Mouse (Mus musculus) E14TG2a.4 (cell line): ENCODE measurements at regions not wholly inside any gene's neighbourhood (a gene's known extent, or its start where the extent isn't known, plus 50 kb on each side); places are given as distances from the start of the nearest gene placed in this dataset.

Source experiments
- H3K27me3 ChIP-seq: 2 replicates; pipeline ENCODE4 v1.6.1; 2014; ENCODE audit warnings: low read length, control low read depth; ENCODE audit not compliant: insufficient read depth
- H3K36me3 ChIP-seq: 2 replicates; pipeline ENCODE4 v1.6.1; 2014; ENCODE audit warnings: low read length, control low read depth; ENCODE audit not compliant: insufficient read depth
- H3K4me1 ChIP-seq: replicated peaks from 2 replicates; pipeline ENCODE4 v1.6.1; 2014; ENCODE audit warnings: low read depth, low read length, control low read depth
- H3K4me3 ChIP-seq: replicated peaks from 2 replicates; pipeline ENCODE4 v1.5.1; 2014; ENCODE audit warnings: mild to moderate bottlenecking, low read length
- H3K9me3 ChIP-seq: 2 replicates; pipeline ENCODE4 v1.6.1; 2014; ENCODE audit warnings: low read length, control low read depth
- CTCF ChIP-seq: conservative IDR thresholded peaks from 2 replicates; pipeline ENCODE4 v1.5.1; 2014; ENCODE audit warnings: low read length
- NANOG ChIP-seq: IDR thresholded peaks from 2 replicates; pipeline ENCODE4 v1.6.1; 2014; ENCODE audit warnings: borderline replicate concordance, low read length, mixed read lengths
- POU5F1 ChIP-seq: IDR thresholded peaks from 2 replicates; pipeline ENCODE4 v1.6.1; 2014; ENCODE audit warnings: low read length, borderline replicate concordance

DNA sequence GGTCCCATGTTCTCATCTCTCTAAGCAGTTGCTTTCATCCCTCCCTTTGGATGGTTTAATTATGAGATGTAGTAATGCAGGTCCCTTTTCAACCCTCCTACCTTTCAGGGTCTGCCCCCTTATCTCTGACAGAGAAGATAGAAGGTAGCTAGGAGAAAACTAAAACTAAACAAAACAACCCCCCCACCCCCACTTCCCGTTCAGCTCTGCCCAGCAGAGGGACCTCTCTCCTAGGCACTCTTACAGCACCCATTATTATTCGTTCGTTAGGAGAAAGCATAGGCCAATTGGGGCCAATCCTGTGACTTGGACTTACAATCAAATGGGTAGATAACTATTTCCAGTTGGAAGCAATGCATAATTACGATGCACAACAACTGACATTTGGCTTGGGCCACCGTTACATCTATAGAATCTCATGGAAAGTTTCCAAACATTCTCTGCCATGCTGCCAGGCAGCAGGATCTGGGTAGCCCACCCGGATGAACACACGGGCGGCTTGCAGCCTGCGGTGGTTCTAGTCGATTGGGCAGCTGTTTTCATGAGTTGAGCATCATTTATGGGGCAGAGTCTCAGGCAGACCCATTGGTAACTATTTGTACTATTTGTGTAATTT lies 322.6 kb downstream of the Tbc1d1 start:
- no peaks in the 10 kb centered on the region for H3K36me3 ChIP-seq
- peaks cover 23% of the 10 kb centered on the region for H3K4me1 ChIP-seq
- no peaks in the 10 kb centered on the region for H3K27me3 ChIP-seq
- 0 out of 2 replicates have a peak overlapping the region, but pooled peaks have one; percentile 2 for H3K4me3 ChIP-seq
- H3K9me3 ChIP-seq: peaks cover 6% of the 10 kb centered on the region; the same call in 1 of the 2 replicates
- no peak for TF ChIP-seq NANOG
- TF ChIP-seq POU5F1: no peak
- no peak for TF ChIP-seq CTCF

DNA sequence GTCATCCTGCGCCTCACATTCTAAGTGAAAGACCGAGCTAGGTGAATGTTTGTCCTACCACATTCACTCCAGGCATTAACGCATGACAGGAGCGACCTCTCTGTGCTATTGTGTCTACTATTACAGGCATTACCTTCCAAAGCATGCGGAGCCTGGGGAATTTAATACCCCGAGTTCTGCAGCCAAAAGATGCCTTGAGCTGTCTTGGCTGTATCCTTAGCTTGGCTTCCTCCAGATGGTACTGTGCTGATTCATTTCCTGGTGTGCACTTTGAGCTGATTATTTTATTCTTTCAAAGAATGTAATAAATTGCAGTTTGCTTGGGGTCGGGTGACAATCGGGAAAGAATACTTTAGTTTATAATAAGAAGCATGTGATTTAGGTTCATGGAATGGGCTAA lies 323.2 kb downstream of the Tbc1d1 start:
- Histone ChIP-seq H3K27me3 (no peaks in the 10 kb centered on the region), H3K9me3 (peaks cover 6% of the 10 kb centered on the region; the same call in 1 of the 2 replicates), H3K4me1 (peaks cover 23% of the 10 kb centered on the region), H3K36me3 (no peaks in the 10 kb centered on the region), H3K4me3 (no peak overlapping the region)
- no peak for TF ChIP-seq CTCF
- no peak for TF ChIP-seq NANOG
- no peak for TF ChIP-seq POU5F1

DNA sequence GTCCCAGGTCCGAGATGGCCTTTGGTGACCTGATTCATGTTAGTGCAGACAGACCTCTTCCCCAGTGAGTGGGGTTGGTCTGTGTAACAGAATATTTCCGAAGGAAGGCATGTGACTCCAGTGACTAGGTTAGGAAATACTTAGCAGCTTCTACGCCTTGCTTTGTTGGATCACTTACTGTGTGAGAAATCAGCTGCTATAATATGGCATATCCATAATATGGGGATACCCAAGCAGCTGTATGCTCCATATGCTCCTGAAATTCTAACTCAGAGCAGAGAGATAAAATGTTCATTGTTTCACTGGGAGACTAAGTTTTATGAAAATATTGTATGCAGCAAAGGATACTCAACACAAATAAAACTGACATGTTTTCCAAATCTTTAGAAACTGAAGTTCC lies 318.1 kb upstream of the Klf3 start:
- Histone ChIP-seq H3K4me3 (no peak overlapping the region), H3K27me3 (peaks cover 6% of the 10 kb centered on the region; the same call in 1 of the 2 replicates), H3K4me1 (peaks cover 15% of the 10 kb centered on the region), H3K9me3 (peaks cover 6% of the 10 kb centered on the region; the same call in 1 of the 2 replicates), H3K36me3 (no peaks in the 10 kb centered on the region)
- TF ChIP-seq NANOG (no peak), POU5F1 (no peak), CTCF (no peak)

DNA sequence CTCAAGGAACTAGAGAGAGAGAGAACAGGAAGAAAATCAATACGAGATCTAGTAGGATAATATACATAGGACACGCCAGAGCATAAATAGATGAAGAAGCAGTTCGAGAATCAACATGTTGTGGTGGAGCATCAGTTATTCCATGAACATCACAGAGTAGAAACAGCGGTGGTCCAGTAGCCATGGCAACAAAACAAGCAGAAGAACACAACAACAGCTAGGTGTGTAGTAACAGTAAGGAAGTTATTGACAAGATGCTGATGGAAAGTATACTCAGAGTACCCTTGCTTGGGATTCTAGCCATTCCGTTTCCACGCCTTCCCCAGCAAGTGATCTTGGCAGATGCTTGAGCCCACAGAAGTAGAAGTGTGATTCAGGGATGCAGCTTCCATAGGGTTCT lies 317.3 kb upstream of the Klf3 start:
- Histone ChIP-seq H3K4me3 (no peak overlapping the region), H3K4me1 (peaks cover 23% of the 10 kb centered on the region), H3K27me3 (peaks cover 6% of the 10 kb centered on the region; the same call in 1 of the 2 replicates), H3K36me3 (no peaks in the 10 kb centered on the region), H3K9me3 (peaks cover 6% of the 10 kb centered on the region; the same call in 1 of the 2 replicates)
- no peak for TF ChIP-seq NANOG
- TF ChIP-seq CTCF: no peak
- no peak for TF ChIP-seq POU5F1

DNA sequence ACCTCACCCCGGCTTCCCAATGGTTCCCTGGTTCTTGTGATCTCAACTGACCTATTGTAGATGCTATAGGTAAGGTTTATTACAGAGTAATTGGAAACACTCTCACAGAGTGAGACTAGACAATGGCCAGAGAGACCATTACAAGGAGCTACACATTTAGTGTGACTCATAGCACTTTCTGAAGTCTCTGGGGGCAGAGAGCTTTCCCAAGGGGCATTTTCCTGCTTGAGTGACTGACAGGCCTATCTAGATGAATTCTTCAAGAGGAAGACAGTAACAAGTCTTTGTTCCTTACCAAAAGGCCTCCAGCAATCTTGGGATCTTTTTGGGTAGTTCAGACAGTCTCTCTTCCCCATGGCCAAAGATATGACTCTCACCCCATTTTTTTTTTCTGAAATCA lies 316.4 kb upstream of the Klf3 start:
- H3K36me3 ChIP-seq: no peaks in the 10 kb centered on the region
- TF ChIP-seq POU5F1 (no peak), CTCF (no peak), NANOG (no peak)
- H3K9me3 ChIP-seq: peaks cover 6% of the 10 kb centered on the region; the same call in 1 of the 2 replicates
- no peak overlapping the region for H3K4me3 ChIP-seq
- peaks cover 25% of the 10 kb centered on the region for H3K4me1 ChIP-seq
- H3K27me3 ChIP-seq: peaks cover 6% of the 10 kb centered on the region; the same call in 1 of the 2 replicates

DNA sequence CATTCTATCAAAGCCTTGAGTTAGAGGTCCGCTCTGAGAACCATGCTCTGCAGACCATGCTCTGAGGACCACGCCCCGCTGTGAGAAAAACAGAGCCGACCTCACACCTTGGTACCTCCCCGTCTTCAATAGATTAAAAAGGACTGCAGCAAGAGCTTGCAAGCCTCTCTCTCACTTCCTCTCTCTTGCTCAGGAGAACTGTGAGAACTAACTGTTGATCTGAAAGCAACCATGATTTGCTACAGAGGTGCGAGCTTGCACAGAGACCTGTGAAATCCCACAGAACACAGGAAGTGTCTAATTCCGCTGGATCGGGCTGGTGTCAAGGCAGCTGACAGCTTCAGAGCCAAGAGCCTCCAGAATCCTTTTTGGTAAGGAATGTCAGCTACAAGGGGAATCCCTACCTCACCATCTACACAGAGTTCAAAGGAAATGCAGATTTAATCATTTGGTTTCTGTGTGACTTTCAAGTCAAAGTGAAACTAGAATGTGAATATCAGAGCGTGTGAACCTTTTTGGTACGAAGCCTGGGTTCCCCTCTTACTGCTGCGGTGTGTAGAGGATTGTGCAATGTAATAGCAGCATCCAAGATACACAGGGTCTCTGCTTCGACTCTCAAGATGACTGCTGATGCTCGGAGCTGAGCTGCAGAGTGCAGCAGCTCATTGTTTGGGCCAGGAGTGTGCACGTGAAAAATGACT lies 315.3 kb upstream of the Klf3 start:
- no peak overlapping the region for H3K4me3 ChIP-seq
- TF ChIP-seq CTCF: no peak
- H3K4me1 ChIP-seq: peaks cover 25% of the 10 kb centered on the region
- H3K27me3 ChIP-seq: peaks cover 6% of the 10 kb centered on the region; the same call in 1 of the 2 replicates
- no peaks in the 10 kb centered on the region for H3K36me3 ChIP-seq
- H3K9me3 ChIP-seq: peaks cover 6% of the 10 kb centered on the region; the same call in 1 of the 2 replicates

DNA sequence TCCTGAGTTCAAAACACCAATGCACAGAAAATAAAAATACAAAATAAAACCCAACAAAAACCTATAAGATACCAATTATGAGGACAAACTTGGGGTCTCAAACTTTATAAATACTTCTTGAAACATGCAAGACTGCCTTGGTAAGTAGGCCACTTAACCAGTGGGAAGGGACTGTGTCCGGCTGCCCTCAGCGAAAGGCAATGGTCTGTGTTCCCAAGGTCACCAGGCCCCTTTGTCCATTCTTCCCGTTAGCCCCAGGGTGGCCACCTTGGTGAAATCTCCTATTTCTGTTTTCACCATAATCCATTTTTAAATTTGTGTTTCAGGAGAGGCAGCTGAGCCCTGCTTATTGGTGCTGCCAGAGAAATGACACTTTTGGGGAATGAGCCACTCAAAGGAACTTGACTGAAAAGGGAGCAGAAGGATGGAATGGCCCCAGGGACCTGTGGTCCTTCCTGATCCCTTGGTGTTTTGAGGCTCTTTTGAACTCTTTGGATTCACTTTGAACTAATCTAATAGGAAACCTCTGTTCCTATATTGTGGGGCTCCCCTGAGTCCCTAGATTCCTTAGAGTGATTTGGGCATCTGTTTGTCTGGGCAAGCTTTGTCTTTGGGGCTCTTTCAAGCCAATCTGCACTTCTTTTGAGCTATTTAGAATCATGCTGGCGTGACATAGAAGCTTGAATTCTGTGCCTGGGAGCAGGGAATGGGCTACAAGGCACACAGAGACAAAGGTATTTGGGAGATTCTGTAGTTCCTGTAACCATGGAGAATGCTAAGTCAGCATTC lies 313.3 kb upstream of the Klf3 start:
- peaks cover 6% of the 10 kb centered on the region; the same call in 1 of the 2 replicates for H3K27me3 ChIP-seq
- 0 out of 2 replicates have a peak, but pooled peaks cover 4% of the 10 kb centered on the region for H3K9me3 ChIP-seq
- TF ChIP-seq NANOG (no peak), POU5F1 (no peak), CTCF (no peak)
- H3K36me3 ChIP-seq: no peaks in the 10 kb centered on the region
- peaks cover 32% of the 10 kb centered on the region for H3K4me1 ChIP-seq
- H3K4me3 ChIP-seq: no peak overlapping the region

DNA sequence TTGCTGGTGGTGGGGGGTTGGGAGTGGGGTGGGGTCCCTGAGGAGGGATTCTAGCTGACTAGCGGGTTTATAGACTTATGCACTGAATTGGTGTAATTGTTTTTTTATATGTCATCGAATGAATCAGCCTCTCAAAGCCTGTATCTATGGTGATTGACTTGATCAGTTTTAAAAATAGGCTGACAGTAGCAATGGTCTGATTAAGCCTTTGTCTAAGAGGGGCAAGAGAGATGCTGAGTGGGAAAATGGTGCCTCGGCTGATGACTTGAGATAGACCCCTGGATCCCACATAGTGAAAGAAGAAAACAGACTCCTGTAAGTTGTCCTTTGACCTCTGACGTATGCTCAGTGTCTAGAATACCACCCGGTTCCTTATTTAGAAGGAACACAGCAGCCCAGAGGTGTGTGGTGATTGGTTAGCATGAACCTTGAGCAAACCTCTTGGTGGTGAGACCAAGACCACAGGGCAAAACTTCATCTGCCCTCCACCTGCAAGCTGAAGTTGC lies 312.7 kb upstream of the Klf3 start:
- peaks cover 33% of the 10 kb centered on the region for H3K4me1 ChIP-seq
- TF ChIP-seq NANOG: no peak
- no peak for TF ChIP-seq CTCF
- TF ChIP-seq POU5F1: no peak
- H3K27me3 ChIP-seq: peaks cover 6% of the 10 kb centered on the region; the same call in 1 of the 2 replicates
- no peak overlapping the region for H3K4me3 ChIP-seq
- 0 out of 2 replicates have a peak, but pooled peaks cover 4% of the 10 kb centered on the region for H3K9me3 ChIP-seq
- H3K36me3 ChIP-seq: no peaks in the 10 kb centered on the region
